ENCODE assay signal across 12 mouse cellular contexts in the genomic region with DNA sequence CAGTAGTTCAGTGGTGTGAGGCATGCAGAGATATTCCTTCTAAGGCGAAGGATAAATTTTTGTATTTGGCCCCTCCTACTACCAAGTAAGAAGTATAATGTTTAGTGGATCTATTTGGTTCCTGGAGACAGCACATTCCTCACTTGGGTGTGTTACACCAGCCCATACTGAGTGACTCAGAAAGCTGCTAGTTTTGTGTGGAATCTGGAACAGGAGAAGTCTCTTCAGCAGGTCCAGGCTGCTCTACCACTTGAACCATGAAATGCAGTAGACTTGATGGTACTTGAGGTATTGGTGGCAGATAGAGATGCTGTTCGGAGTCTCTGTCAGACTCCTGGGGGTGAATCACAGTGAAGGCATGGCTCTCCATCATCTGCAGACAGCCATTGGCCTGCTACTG. TPM values are rescaled to one million over a fixed set of nuclear protein-coding genes. Genes with fewer than 3 reads are reported as not detected.
"Had no signal": no experiment of that assay in that cellular context is flagged by ENCODE, and none has a peak within 500 bp of the region (broad histone marks: within the 10 kb centered on the region; RNA-seq: fewer than 3 reads in every experiment).

No protein-coding gene starts in this region.

- ATAC-seq: liver, embryonic 12.5 days; midbrain, embryonic 16.5 days had no signal

- H3K27ac ChIP-seq: left cerebral cortex, adult 2 months; limb, embryonic 15.5 days; liver, embryonic 12.5 days; midbrain, embryonic 12.5 days had no signal

- H3K4me3 ChIP-seq: left cerebral cortex, adult 2 months; limb, embryonic 15.5 days; liver, embryonic 12.5 days; midbrain, embryonic 12.5 days had no signal

- H3K9me3 ChIP-seq: limb, embryonic 15.5 days; liver, embryonic 12.5 days; midbrain, embryonic 12.5 days had no signal

- H3K4me2 ChIP-seq: limb, embryonic 15.5 days; liver, embryonic 12.5 days; lung, embryonic 14.5 days; midbrain, embryonic 12.5 days had no signal

- H3K36me3 ChIP-seq: limb, embryonic 15.5 days; liver, embryonic 12.5 days; midbrain, embryonic 12.5 days had no signal

- DNase-seq: kidney, adult 11 months; kidney, postnatal 14 days; lung, embryonic 14.5 days; lung, postnatal 14 days; right cerebral cortex, adult 18-20 months; right cerebral cortex, postnatal 25 days had no signal

- H3K9ac ChIP-seq: limb, embryonic 15.5 days; liver, embryonic 12.5 days; lung, embryonic 14.5 days; midbrain, embryonic 12.5 days had no signal

RNA-seq across cellular contexts. Expression of gene Slc16a11, which starts 1.9 kb away (rescaled TPM):
- total RNA-seq: megakaryocyte-erythroid progenitor cell, adult 5-6 weeks had no signal
